Mouse (Mus musculus): ENCODE measurements around the gene Bgn. TPM values are rescaled to one million over a fixed set of nuclear protein-coding genes. Genes with fewer than 3 reads are reported as not detected.

Gene Bgn
- polyA plus RNA-seq, 1 experiment from 2014 or later: 43.0 TPM

DNA sequence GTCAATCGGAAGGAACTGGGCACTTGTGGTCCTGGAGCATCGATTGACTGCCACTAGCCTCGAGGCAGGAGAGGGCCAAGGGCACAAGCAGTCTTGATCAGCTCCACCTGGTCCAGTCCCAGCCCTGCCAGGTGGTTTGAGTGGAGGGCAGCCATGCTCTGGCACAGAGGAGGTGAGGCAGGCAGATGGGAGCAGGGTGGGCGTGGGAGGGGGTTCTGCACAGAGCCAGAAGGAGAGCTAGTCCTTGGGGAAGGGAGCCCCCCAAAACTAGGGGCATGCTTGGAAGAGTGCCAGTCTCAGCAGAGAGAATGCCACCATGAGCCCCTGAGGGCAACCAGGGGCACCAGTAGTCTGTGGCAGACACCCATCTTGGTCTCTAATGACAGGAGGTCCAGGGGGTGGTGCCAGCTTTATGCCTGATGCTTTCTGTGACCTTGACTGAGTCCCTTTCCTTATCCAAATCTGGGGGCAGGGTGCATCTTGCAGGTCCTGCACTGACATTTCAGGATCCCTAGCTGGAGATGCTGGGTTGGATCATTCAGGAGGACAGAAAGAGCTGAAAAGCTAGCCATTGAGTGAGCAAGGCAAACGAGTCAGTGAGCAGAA, 21.8 kb downstream of the Bgn start:
- no peak for ATAC-seq
- TF ChIP-seq CTCF (IDR thresholded peaks at IDR 0.05; ENCODE audit: low read depth): no peak
- H3K9me3 ChIP-seq (ENCODE audit: control insufficient read depth): no peaks in the 10 kb centered on the region
- H3K4me1 ChIP-seq (replicated peaks; ENCODE audit: control insufficient read depth, insufficient read depth, low read length): no peaks in the 10 kb centered on the region
- no peak overlapping the region for H3K27ac ChIP-seq (ENCODE audit: low read depth, low read length)
- H3K4me2 ChIP-seq (replicated peaks; ENCODE audit: low read depth): no peak overlapping the region
- no peaks in the 10 kb centered on the region for H3K36me3 ChIP-seq (ENCODE audit: control insufficient read depth, insufficient read depth)
- no peak overlapping the region for H3K9ac ChIP-seq (ENCODE audit: low read depth, low read length)
- H3K27me3 ChIP-seq (replicated peaks; ENCODE audit: control insufficient read depth, insufficient read depth, low read length): peaks cover 13% of the 10 kb centered on the region
- WGBS: 74% methylated on average over 5 of the region's 5 CpGs
- H3K4me3 ChIP-seq (ENCODE audit: low read depth, low read length): no peak overlapping the region

DNA sequence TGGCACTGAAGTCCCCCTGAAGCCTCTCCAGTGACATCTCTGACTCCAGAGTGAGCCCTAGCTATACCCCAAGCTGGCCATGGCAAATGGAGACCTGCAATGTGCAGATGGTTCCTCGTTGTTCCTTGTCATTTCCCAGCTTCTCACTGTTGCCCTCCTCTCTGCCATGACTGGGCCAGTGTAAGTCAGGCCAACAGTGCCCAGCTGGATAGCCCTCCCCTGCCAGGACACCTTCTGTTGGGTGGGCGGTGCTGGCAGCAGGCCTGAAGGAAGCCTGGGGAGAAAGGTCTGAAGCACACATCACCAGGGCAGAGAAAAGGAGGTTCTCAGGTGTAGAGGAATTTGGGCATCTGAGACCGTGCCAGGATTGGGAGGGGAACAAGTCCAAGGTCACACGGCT, 23.2 kb downstream of the Bgn start:
- 74% methylated on average over 4 of the region's 4 CpGs for WGBS
- no peak for TF ChIP-seq CTCF (IDR thresholded peaks at IDR 0.05; ENCODE audit: low read depth)
- H3K36me3 ChIP-seq (ENCODE audit: control insufficient read depth, insufficient read depth): no peaks in the 10 kb centered on the region
- H3K9me3 ChIP-seq (ENCODE audit: control insufficient read depth): no peaks in the 10 kb centered on the region
- peaks cover 13% of the 10 kb centered on the region for H3K27me3 ChIP-seq (replicated peaks; ENCODE audit: control insufficient read depth, insufficient read depth, low read length)
- H3K4me1 ChIP-seq (replicated peaks; ENCODE audit: control insufficient read depth, insufficient read depth, low read length): no peaks in the 10 kb centered on the region
- no peak overlapping the region for H3K9ac ChIP-seq (ENCODE audit: low read depth, low read length)
- H3K4me3 ChIP-seq (ENCODE audit: low read depth, low read length): no peak overlapping the region
- H3K4me2 ChIP-seq (replicated peaks; ENCODE audit: low read depth): no peak overlapping the region
- no peak for ATAC-seq
- H3K27ac ChIP-seq (ENCODE audit: low read depth, low read length): no peak overlapping the region

DNA sequence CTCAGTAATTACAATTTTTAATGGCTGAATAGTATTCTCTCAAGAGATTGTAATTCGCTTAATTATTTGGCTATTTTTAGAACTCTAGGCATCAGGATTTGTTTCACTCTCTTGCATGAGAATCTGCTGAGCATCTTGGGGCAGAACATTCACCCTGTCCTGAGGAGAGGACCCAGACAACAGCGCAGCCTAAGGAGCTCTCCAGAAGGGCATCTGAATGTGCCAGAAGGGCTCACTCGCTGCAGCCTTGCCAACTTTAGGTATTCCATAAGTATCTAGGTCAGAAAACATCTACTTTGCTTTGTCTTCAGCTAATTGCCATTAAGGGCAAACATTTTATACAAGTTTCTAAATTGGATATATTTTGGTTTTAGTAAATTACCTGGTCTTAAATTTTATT, 25.8 kb downstream of the Bgn start:
- ATAC-seq: no peak
- Histone ChIP-seq H3K9me3 (ENCODE audit: control insufficient read depth) (no peaks in the 10 kb centered on the region), H3K27me3 (replicated peaks; ENCODE audit: control insufficient read depth, insufficient read depth, low read length) (no peaks in the 10 kb centered on the region), H3K4me3 (ENCODE audit: low read depth, low read length) (no peak overlapping the region), H3K9ac (ENCODE audit: low read depth, low read length) (no peak overlapping the region), H3K36me3 (ENCODE audit: control insufficient read depth, insufficient read depth) (no peaks in the 10 kb centered on the region), H3K4me1 (replicated peaks; ENCODE audit: control insufficient read depth, insufficient read depth, low read length) (no peaks in the 10 kb centered on the region), H3K27ac (ENCODE audit: low read depth, low read length) (no peak overlapping the region), H3K4me2 (replicated peaks; ENCODE audit: low read depth) (no peak overlapping the region)
- WGBS: 79% methylated on average over 3 of the region's 3 CpGs
- TF ChIP-seq CTCF (IDR thresholded peaks at IDR 0.05; ENCODE audit: low read depth): no peak

DNA sequence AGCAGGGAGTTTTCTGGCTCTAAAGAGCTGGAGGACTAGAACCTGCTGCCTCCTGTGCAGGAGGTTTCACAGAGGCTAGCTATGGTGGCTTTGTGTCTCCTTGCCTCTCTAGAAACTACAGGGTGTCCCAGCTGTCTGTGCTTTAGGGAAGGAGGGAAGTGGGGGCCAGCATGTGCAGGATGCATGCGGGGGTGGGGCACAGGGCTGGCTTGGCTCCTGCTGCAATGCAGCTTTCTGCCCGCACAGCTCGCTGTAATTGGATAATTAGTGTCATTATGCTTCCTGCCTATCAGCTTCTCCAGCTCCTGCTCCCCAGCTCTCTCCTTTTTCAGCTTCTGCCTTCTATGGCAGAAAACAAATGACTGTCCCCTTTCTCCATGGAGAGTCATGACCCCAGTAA, 29.5 kb downstream of the Bgn start:
- Histone ChIP-seq H3K36me3 (ENCODE audit: control insufficient read depth, insufficient read depth) (no peaks in the 10 kb centered on the region), H3K4me3 (ENCODE audit: low read depth, low read length) (no peak overlapping the region), H3K27ac (ENCODE audit: low read depth, low read length) (no peak overlapping the region), H3K9ac (ENCODE audit: low read depth, low read length) (no peak overlapping the region), H3K9me3 (ENCODE audit: control insufficient read depth) (no peaks in the 10 kb centered on the region), H3K4me1 (replicated peaks; ENCODE audit: control insufficient read depth, insufficient read depth, low read length) (no peaks in the 10 kb centered on the region), H3K4me2 (replicated peaks; ENCODE audit: low read depth) (no peak overlapping the region), H3K27me3 (replicated peaks; ENCODE audit: control insufficient read depth, insufficient read depth, low read length) (no peaks in the 10 kb centered on the region)
- ATAC-seq: no peak
- 42% methylated on average over 3 of the region's 3 CpGs for WGBS
- TF ChIP-seq CTCF (IDR thresholded peaks at IDR 0.05; ENCODE audit: low read depth): no peak

DNA sequence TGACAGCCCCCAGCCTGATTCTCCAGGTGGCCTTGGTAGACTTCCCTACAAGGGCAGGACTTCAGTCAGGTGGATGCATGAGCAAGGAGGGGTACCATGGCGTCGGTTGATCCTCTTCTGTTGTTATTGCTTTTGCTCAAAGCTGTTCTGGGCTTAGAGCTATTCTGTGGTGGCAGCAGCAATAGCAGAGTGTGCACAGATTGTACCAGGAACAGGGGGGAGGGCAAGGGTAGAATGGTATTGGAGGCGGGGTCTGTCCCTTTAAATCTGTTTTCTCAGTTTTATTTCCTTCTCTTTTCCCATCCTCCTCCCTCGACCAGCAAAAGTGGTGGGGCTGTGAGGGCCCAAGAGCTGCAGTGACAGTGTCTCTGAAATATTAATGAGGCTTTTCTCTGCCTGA, 33.2 kb downstream of the Bgn start:
- Histone ChIP-seq H3K9ac (ENCODE audit: low read depth, low read length) (no peak overlapping the region), H3K36me3 (ENCODE audit: control insufficient read depth, insufficient read depth) (no peaks in the 10 kb centered on the region), H3K27me3 (replicated peaks; ENCODE audit: control insufficient read depth, insufficient read depth, low read length) (no peaks in the 10 kb centered on the region), H3K4me1 (replicated peaks; ENCODE audit: control insufficient read depth, insufficient read depth, low read length) (no peaks in the 10 kb centered on the region), H3K4me3 (ENCODE audit: low read depth, low read length) (no peak overlapping the region), H3K9me3 (ENCODE audit: control insufficient read depth) (no peaks in the 10 kb centered on the region), H3K4me2 (replicated peaks; ENCODE audit: low read depth) (no peak overlapping the region), H3K27ac (ENCODE audit: low read depth, low read length) (no peak overlapping the region)
- TF ChIP-seq CTCF (IDR thresholded peaks at IDR 0.05; ENCODE audit: low read depth): no peak
- 64% methylated on average over 4 of the region's 4 CpGs for WGBS
- no peak for ATAC-seq

DNA sequence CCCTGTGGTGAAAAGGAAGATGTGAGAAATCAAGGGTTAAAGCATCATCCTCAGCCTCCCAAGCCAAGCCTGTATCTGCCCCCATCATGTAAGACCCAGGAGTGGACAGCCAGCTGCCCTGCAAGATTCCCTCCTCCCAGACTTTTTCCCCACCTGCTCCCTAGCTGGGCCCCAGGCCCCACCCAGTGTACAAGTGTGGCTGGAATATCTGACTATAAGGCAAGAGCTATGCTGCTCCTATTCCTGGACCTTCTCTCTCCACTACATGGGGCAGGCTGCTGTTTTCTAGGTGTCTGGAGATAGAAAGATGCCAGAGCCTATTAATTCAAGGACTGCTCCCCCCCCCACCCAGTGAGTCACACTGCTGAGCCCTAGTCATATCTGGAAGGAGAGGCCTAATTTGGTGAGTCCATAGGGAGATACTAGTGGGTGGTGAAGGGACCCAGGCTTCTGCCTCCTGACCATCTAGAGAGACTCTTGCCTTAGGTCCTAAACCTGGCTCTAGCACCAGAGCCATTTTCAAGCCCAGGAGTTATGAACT, 33.7 kb downstream of the Bgn start:
- Histone ChIP-seq H3K9ac (ENCODE audit: low read depth, low read length) (no peak overlapping the region), H3K9me3 (ENCODE audit: control insufficient read depth) (no peaks in the 10 kb centered on the region), H3K36me3 (ENCODE audit: control insufficient read depth, insufficient read depth) (no peaks in the 10 kb centered on the region), H3K27me3 (replicated peaks; ENCODE audit: control insufficient read depth, insufficient read depth, low read length) (no peaks in the 10 kb centered on the region), H3K4me1 (replicated peaks; ENCODE audit: control insufficient read depth, insufficient read depth, low read length) (no peaks in the 10 kb centered on the region), H3K4me2 (replicated peaks; ENCODE audit: low read depth) (no peak overlapping the region), H3K27ac (ENCODE audit: low read depth, low read length) (no peak overlapping the region), H3K4me3 (ENCODE audit: low read depth, low read length) (no peak overlapping the region)
- no peak for ATAC-seq
- TF ChIP-seq CTCF (IDR thresholded peaks at IDR 0.05; ENCODE audit: low read depth): no peak

DNA sequence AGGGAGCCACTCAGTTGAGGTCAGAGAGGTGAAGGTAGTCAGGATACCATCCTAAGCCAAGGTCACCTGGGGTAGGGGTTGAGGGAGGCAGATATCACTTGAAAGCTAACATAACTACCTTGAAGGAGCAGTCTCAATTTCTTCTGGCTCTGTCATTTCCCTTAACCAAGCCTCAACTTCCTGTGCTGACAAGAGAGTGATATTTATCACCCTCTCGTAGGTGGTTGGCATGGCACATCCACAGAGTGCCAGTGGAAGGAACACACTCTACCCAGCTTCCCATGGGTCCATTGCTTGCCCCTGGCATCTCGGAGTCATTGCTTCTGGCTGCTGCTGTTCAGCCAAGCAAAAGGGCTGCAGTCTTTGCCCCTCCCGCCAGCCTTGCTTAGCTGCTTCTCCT, 37.3 kb downstream of the Bgn start:
- no peak overlapping the region for H3K9ac ChIP-seq (ENCODE audit: low read depth, low read length)
- 79% methylated on average over 3 of the region's 3 CpGs for WGBS
- no peaks in the 10 kb centered on the region for H3K9me3 ChIP-seq (ENCODE audit: control insufficient read depth)
- H3K27ac ChIP-seq (ENCODE audit: low read depth, low read length): no peak overlapping the region
- H3K4me3 ChIP-seq (ENCODE audit: low read depth, low read length): no peak overlapping the region
- H3K4me2 ChIP-seq (replicated peaks; ENCODE audit: low read depth): no peak overlapping the region
- H3K4me1 ChIP-seq (replicated peaks; ENCODE audit: control insufficient read depth, insufficient read depth, low read length): no peaks in the 10 kb centered on the region
- H3K36me3 ChIP-seq (ENCODE audit: control insufficient read depth, insufficient read depth): no peaks in the 10 kb centered on the region
- ATAC-seq: no peak
- no peaks in the 10 kb centered on the region for H3K27me3 ChIP-seq (replicated peaks; ENCODE audit: control insufficient read depth, insufficient read depth, low read length)
- no peak for TF ChIP-seq CTCF (IDR thresholded peaks at IDR 0.05; ENCODE audit: low read depth)

Measured in intestine, postnatal 0 days (tissue).